Mouse (Mus musculus) frontal cortex, postnatal 10 days (tissue): ENCODE results near the gene Sfr1.

Source experiments
- DNase-seq, 2 experiments: peaks; one replicate each; pipeline ENCODE4 v3.0.0; 2022; ENCODE audit warnings: low spot score in 2 of 2, mixed read lengths in 1 of 2

Gene Sfr1

DNA sequence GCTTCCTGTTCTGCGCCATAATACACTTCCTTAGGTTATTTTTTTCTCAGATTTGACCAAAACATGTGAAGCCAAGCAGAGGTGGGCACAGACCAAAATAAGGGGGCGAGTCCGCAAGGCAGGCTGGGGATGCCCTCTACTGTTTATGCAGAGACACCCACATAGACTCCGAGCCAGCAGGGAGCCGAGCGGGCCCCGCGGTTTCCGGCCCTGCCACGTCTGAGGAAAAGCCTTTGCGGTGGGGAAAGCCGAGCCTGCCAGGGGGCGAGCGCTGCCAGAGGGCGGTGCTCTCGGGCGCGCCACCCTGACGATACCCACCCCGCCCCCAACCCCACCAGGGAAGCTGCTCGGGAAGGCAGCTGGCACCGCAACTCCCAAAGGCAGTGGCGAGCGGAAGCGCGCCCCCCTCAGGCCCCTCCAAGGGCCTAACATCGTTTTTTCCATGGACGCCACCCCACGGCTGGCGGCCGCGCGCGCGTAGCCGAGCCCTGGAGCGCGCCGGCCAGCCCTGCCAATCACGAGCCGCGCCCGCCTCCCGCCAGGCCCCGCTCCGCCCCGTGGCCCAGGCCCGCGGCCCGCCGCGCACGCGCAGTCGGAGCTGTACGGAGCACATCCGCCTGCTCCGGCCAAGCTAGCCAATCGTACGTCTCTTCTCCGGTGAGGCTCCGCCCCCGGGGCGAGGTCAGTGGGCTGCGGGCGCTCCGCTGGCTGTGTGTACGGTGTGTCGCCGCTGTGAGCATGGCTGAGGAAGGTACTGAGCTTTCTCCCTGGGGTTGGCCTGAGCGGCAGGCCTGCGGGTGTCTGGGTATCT, at the start of gene Sfr1:
TSS of gene Sfr1 (plus strand) at position 612 of the 811 bp plus-strand sequence.
- peak; percentile 99 for DNase-seq

DNA sequence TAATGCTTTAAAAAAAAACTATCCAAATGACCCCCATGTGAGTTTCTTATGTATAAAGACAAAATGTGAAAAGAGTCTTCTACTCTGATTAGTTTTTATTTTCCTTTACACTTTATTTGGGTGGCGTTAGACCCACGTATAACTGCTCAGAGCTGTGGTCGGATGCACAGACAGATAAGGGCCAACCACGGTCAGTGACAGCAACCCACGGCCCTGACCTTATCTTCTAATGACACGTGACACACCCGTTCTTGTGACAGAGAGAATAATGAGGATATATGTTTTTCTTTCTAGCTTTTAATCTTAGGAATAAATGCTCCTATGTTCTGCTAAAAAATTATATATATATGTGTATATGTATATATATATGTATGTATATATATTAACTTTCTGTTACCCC, 41.9 kb upstream of the Sfr1 start:
- no peak for DNase-seq

DNA sequence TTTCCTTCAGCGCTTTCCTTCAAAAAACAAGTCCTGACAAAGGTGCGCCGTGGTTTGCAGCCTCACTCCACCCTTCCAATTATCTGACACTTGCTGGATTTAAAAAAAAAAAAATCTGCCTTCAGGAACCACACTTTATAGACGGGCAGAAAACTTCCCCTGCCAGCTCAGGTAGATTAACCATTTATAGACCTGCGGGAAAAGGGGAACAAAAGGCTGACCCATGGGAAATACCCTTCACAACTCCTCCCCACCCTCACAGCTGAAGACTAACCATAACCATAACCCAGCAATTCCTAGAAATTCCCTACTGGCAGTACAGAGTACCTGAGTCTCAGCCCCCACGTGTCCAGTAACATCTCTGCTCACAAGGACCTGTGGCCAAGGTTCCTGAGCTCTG, 39.5 kb upstream of the Sfr1 start, which contains the start of gene Col17a1:
TSS of gene Col17a1 (minus strand) at position 101 of the 400 bp plus-strand sequence.
- DNase-seq, result no peak

DNA sequence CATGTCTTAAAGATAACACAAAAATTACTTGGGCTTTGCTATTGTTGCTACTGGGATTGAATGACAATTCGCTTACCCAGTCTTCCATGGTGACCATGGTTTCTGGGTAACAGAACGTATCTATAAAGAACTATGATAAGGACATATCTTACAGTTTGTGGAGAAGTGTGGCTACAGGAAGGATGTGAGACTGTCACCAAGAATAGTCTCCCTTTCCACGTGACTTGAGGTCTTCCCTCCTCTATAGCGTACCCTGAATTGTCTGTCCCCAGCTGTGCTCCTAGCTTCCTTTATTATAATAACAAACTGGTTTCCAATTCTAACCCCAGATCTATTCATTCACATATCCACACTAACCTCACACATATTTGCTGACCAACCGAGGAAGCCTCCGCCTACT, 35.8 kb upstream of the Sfr1 start:
- no peak for DNase-seq

DNA sequence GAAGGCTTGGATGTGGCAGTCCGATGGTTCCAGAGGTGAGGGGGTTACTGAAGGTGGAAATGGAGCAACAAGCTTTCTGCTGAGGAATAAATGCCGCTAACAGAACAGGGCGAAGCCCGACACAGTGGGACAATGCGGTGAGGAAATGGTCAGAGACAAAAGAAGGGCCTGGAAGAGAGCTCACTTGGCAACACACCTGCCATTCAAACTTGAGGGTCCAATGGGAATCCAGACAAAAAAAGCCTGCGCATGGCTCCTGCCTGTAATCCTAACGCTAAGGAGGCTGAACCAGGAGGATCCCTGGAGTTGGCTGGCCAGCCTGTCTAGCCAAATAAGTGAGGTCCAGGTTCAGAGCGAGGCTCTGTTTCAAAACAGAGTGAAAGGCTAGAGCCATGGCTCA, 35.1 kb upstream of the Sfr1 start:
- DNase-seq, result no peak

DNA sequence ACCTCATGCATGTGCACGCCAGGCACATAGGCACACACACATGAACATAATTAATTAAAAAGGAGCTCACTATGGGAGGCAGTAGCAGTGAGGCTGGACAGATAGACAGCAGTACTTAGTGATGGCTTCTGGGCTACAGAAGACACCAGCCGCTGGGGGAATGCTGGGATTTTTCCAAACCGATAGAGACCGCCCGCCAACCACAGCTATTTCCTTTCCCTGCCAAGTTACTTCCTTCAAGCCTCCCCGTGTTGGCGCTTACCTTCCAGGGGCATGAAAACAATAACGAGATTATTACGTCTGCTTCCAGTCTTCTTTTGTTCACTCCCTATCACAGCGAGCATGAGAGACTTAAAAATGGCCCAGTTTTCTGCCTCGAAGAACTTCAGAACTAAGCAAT, 34.4 kb upstream of the Sfr1 start:
- DNase-seq, result no peak

DNA sequence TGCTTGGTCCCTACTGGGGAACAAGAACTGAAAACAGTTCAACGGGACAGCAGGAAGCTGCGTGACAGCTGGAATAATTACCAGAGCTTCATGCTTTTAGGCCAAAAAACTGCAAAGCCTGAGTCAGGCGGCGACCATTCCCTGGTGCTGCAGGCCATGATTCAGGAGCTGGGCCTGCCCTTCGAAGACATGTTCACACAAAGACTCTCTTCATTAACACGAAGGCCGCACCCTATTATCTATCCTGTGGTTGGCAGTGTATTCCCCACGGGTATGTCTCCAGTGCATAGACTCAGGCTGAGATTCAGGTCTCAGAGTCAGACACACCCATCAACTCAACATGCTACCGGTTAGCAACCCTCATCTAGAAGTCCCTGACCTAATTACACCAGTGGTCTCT, 33.2 kb upstream of the Sfr1 start:
- no peak for DNase-seq

DNA sequence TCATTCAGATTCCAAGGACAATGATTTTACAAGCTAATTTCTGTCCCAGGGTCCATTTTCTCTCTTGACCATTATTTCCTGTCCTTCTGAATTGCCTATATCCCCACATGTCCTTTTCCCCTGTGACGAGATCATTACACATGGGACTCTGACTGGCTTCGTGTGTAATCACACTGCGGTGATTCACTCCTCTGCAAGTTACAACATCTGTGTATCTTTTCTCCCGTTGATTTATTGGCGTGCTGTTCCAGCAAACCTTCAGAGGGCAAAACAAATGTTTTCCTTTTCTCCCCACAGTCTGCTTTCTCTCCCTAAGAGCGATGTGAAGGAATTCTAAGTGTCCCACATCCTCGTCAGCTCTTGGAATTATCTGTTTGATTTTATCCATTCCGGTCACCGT, 31.7 kb upstream of the Sfr1 start:
- DNase-seq, result no peak

DNA sequence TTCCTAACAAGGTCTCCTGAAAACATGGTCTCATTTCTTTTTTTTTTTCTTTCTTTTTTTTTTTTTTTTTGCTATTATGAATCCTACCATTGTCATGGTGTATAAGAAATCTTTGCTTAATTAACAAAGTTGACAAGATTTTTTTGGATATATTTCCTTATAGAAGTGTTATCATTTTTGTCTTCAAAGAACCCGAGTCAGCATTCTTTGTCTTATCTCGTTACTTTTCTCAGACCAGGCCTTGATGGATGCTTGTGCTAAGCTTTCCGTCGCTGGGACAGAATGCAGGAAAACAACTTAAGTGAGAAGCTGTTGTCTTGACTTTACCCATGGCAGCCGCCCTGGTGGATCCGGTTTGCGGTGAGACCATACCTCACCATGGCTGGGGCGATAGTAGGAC, 31.0 kb upstream of the Sfr1 start:
- DNase-seq, result no peak

DNA sequence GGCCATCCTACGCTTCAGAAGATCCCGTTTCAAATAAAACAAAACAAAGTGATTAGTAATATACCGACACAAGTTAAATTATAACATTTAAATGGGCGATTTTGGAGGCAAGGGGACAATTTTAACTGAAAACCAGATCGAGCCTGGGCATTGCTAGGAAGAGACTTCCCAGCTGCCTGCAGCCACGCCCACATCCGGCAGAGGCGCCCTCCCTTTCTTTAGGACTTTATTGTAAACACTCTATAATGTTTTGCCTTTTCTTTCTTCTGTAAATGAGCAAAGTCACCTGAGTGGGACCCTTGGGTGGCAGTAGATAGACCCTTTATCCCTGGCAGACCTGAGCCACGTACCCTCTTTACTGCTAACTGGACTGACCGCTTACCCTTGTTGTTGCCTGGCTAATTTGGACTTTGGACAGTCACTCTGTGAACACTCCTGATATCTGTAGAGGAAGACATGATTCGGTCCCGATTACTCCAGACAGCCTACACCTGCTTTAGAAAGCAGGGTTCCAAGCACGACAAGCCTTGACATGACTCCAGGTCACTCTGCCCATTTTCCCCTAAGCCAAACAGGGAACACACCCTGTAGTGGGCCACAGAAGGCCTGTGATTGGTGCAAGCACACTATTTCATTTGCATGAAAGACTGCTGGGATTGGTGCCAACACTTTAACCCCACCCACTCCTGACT, 26.3 kb upstream of the Sfr1 start:
- DNase-seq, result no peak

DNA sequence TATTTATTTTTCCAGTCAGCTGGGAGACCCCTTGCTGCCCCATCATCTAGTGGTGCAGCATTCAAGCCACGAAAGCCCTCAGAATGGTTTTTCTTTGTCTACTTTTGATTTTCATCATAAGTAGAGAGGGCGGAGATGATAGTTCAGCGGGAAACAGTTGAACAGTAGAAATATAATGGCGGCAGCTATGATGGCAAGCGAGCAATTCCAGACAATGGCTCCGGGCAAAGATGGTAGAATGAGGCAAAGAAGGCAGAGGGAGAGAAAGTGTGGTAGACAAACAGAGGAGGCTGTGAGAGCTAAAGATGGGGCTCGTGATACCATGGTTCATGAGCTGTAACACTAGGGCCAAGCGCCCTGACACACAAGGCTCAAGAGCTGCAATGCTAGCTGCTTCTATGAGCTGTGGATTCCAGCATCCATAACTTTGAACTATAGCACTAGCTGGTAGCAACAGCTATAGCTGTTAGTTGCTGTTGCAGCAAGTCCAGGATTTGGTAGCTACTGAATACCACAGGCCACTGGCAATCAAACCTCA, 25.6 kb upstream of the Sfr1 start:
- no peak for DNase-seq

DNA sequence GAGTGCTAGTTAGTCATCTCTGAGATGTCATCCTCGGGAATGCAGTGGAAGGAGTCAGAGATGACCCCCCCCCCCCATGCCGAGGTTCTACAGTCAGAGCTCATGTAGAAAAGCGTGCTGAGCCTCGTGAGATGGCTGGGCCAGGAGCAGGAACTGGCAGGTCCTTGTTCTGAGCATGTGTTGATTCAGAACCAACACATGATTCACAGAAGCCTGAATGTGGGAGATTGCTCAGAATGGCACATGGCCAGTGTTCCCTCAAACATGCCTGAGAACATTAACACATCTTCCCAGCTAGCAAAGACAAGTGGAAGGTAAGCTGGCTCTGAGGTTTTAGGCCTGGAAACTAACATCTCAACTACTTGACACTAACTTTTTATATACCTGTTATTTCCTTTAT, 21.1 kb upstream of the Sfr1 start:
- no peak for DNase-seq

DNA sequence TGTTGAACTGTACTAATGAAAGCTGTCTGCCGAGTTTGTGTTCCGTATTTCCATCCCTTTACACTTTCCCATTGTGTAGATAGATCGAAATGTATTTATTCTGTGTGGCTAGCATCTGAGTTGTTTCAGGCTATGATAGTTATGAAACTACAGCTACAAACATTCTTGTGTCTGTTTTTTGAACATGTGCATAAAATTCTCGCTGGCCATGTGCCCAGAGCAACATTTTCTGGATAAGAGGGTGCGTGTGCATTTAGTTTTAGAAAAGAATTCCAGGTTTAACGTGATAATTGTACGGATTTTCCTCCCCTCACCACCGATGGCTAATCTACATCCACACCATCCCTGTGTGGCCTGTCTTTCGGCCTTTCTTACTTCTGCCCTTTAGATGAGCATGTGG, 18.0 kb upstream of the Sfr1 start:
- no peak for DNase-seq

DNA sequence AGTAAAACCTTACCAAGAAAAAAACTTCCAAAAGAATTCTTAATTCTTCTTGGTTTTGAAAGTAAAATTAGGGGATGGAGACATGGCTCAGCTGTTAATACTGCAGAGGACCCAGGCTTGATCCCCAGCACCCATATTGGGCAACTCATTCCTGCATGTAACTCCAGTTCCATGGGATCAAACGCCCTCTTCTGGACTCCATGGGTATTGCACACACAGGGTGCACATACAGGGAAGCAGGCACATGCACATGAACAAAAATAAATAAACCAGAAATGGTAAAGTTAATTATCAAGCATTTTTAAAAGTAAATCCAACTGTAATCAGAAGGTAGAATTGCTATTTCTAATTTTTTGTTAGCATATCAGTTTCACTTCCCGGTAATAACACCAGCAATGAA, 15.3 kb upstream of the Sfr1 start:
- no peak for DNase-seq

DNA sequence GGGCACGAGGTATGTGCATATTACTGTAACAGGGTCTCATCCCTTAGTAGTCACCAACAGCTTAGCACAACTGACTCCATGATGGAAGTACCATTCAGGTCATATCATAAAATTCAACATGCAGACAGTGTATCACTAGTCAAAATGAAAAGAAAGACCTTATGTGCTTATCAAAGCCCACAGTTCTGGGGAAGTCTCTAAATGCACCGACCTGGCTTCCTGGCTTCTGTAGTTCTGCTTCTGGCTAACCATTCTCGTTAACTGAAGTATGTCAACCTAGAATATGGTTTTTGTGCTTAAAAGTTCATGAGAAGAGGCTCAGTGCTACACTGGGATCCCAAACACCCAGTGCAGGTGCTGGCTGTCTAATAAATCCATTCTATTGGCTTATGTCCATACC, 12.3 kb upstream of the Sfr1 start:
- DNase-seq, result no peak

DNA sequence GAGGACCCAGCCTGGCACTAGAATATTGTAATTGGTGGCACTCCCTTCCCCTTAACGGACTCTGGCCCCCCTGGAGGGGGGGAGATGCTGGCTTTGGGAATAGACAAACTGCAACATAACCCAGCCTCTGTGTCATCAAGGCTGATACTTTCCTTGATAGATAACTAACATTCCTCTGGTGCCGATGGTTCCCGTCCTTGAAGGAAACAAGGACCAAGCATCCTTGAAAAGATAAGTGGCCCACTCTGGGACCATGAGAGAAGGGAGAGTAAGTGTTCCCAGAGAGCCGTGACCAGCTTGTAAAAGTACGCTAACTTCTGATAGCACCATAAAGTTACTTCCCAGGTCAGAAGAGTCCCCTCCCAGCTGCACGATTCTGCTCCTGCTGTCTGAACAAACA, 9.0 kb upstream of the Sfr1 start:
- no peak for DNase-seq

DNA sequence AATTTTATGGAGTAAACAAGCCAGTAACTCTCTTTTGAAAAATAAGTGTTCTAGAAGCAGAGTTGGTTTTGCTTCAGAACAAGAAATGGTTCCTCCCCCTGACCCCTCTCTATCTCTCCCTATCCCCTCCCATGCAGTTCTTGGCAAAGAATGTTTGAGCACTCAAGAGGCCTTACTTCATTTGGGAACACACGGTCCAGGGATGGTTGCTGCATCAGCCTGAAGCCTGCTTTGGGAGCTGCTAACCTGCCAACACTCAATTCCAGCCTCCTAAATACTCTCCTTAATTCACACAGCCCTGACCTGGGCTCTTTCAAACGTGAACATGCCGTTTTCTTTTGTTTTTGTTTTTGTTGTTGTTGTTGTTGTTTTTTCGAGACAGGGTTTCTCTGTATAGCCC, 6.6 kb upstream of the Sfr1 start:
- DNase-seq, result no peak

DNA sequence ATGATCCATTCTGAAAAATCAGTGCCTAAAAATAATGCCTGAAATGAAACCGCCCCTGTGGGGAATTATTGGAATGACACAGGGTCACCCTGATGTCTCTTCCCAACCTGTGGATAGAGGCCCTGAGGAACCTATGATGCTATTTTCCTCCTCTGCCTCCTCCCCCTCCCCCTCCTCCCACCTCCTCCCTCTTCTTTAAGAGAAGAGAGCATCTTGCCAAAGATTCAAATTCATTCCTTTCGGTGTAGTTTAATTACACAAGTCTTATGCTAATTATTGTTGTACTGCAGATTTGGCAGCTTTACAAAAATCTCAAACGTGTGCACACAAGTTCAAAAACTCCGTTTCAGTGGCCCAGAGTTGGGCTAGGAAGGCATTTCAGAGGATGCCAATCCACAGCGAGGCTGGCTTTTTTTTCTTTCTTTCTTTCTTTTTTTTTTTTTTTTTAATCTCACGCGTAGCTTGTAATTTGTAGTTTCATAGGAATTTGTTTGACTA, 5.8 kb upstream of the Sfr1 start:
- no peak for DNase-seq

DNA sequence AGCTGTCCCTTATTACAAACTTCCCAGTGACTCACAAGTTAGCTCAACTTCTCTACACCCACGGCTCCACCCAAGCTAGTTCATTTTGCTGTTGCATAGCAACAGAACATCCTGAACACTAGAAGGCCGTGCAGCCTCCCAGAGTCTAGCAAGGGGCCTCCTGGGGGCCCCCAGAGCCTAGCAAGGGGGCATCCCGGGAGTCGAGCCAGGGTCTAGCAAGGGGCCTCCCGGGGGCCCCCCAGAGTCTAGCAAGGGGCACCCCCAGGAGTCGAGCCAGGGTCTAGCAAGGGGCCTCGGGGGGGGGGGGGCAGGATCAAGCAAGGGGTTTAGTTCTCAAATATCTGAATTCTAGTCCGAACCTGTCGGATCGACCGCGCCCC, 801 bp upstream of the Sfr1 start:
- DNase-seq, result peak; percentile 58 to 60

DNA sequence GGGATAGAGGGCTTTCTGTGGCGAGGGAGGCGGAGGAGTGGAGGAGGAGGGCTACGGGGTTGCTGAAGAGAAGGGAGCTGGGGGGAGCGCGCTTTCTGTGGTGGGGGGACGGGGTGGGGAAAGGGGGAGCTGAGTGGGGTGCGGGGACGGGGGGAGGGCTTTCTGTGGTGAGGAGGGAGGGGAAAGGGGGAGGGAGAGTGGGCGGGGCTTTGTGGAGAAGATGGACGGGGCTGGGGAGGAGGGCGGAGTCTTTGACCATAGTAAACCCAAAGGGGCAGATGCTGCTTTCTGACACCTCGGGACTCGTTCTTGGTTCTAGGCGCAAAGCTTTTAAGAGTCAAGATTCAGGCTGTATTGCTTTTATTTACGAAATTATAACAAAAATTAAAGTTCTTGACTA, 449 bp downstream of the Sfr1 start:
- DNase-seq, result no peak

DNA sequence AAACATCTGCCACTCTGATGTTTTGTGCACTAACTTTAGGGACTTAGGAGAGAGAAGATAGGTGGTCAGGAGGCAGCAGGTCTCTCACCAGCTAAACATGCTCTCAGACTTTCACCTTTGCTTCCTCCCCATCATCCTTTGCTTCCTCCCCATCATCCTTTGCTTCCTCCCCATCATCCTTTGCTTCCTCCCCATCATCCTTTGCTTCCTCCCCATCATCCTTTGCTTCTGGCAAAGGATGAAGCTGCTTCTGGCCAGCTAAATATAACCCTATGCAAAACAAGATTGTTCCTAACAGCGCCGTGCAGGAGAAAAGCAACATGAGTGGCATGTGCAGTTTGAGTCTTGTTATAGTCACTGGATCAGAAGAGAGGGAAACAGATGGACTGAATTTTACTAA, 15.6 kb downstream of the Sfr1 start:
- no peak for DNase-seq

DNA sequence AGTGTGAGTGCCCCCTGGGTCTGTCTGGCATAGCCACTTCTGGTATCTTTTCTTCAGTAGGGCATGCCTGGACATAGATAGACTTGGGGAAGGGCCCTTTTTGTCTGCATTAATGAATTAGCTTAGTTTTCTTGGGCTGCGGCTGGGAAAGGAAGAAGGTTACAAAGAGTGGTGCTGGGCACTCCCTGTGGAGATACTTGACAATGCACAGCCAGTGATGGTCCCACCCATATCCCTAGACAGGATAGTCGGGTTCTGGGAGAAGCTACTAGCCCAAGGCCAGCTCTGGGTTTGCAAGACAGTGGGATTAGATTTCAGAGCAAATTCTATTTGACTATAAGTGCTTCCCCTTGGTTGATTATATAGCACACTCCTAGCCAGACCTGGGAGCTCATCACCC, 17.5 kb downstream of the Sfr1 start:
- no peak for DNase-seq

DNA sequence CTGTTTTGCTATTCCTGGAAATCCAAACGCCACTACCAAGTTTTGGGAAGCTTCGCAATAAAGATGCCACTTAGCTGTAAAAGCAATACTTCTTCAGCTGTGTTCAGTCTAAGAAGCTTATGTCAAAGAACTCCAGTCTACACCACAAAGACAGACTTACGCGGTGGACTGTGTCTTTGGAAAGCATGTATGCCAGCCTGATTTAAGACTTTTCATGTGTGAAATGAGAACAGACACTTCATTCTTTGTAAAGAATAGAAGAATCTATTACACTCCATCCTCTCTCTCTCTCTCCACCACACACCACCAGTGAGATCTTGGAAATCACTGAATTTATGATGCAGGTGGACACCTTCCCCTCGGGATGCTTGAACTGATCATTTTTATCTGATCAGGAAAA, 18.9 kb downstream of the Sfr1 start:
- no peak for DNase-seq
